Mouse (Mus musculus): ENCODE measurements around the gene Kcnh3.

DNA sequence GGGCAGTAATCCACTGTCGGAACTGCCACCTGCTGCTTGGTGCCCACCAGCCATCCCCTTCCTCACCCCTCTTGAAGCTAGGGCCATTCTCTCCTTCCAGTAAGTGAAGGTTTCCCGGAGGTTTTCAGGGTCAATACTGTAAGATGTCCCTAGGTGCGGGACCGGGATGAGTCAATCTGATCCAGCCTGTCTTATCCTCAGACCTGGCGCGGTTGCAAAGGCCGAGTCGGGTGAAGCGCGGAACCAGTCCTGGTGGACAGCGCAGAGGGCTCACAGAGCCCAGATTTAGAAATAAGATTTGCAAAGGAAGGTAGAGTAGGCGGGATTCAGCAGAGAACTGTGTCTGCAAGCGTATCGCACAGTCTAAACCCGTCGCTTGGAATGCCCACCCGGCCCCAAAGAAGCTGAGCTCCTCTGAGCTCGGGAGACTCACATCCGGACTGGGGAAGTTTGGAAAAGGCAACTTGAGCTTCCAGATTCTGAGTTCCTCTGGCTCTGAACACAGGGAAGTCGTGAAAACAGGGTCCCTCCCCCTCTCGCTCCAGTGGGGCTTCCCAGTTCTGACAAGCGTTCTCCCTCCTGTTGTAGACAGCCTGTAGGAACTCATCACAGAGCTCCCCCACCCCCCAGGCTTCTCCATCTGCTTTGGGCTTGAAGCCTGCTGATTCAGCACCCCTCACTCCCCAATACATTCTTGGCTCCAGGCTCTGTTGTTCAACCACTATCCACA, 585 bp downstream of the Kcnh3 start:
- TF ChIP-seq POLR2A (IDR thresholded peaks at IDR 0.05; ENCODE audit: extremely low read depth, insufficient read depth, low read length) (no peak), CTCF (IDR thresholded peaks at IDR 0.05; ENCODE audit: low read depth, low read length) (no peak)
